Mouse (Mus musculus) common myeloid progenitor, adult 5-6 weeks (primary cell): Measurements from ENCODE around the gene Syt1. TPM values are rescaled to one million over a fixed set of nuclear protein-coding genes. Genes with fewer than 3 reads are reported as not detected.

Experiments used
- ATAC-seq: replicated peaks from 2 replicates; pipeline ENCODE4 v1.8.0; 2016; ENCODE audit warnings: low read depth, mild to moderate bottlenecking, moderate TSS enrichment, inconsistent platforms; ENCODE audit not compliant: poor library complexity, severe bottlenecking
- total RNA-seq: library from RNA; stranded (forward); fragments of 200-1000, 187-1606 nt; gene quantifications from 2 replicates; pipeline ENCODE4 v1.2.3, GENCODE M21; 2017

Gene Syt1
- total RNA-seq, 1 experiment from 2014 or later = not detected

GRCm38 (mm10) chr10:108658300-108658699 is 352.5 kb downstream of the Syt1 start:
- no peak for ATAC-seq

GRCm38 (mm10) chr10:108657669-108658068 is 353.1 kb downstream of the Syt1 start:
- ATAC-seq = no peak

GRCm38 (mm10) chr10:108656898-108657297 is 353.9 kb downstream of the Syt1 start:
- ATAC-seq = no peak

GRCm38 (mm10) chr10:108655074-108655473 is 355.7 kb downstream of the Syt1 start:
- no peak for ATAC-seq

- no peak for ATAC-seq
Measured at GRCm38 (mm10) chr10:108652831-108653230, 358.0 kb downstream of the Syt1 start.

GRCm38 (mm10) chr10:108652066-108652465 is 358.7 kb downstream of the Syt1 start:
- ATAC-seq = no peak

- no peak for ATAC-seq
Measured at GRCm38 (mm10) chr10:108649174-108649573, 361.6 kb downstream of the Syt1 start.

GRCm38 (mm10) chr10:108643915-108644314 is 366.9 kb downstream of the Syt1 start:
- ATAC-seq = no peak

- no peak for ATAC-seq
Measured at GRCm38 (mm10) chr10:108638095-108638494, 372.7 kb downstream of the Syt1 start.

GRCm38 (mm10) chr10:108636086-108636485 is 374.7 kb downstream of the Syt1 start:
- ATAC-seq = no peak

- no peak for ATAC-seq
Measured at GRCm38 (mm10) chr10:108635616-108636015, 375.2 kb downstream of the Syt1 start.

GRCm38 (mm10) chr10:108630841-108631240 is 379.9 kb downstream of the Syt1 start:
- no peak for ATAC-seq

GRCm38 (mm10) chr10:108626404-108626803 is 384.4 kb downstream of the Syt1 start:
- no peak for ATAC-seq

- no peak for ATAC-seq
Measured at GRCm38 (mm10) chr10:108623002-108623401, 387.8 kb downstream of the Syt1 start.

GRCm38 (mm10) chr10:108619861-108620260 is 390.9 kb downstream of the Syt1 start:
- ATAC-seq = no peak

- ATAC-seq = no peak
Measured at GRCm38 (mm10) chr10:108619217-108619616, 391.6 kb downstream of the Syt1 start.

- ATAC-seq = no peak
Measured at GRCm38 (mm10) chr10:108610057-108610644, 400.6 kb downstream of the Syt1 start.

- no peak for ATAC-seq
Measured at GRCm38 (mm10) chr10:108601672-108602412, 408.9 kb downstream of the Syt1 start.

GRCm38 (mm10) chr10:108600693-108601092 is 410.1 kb downstream of the Syt1 start:
- no peak for ATAC-seq

- ATAC-seq = no peak
Measured at GRCm38 (mm10) chr10:108597385-108597784, 413.4 kb downstream of the Syt1 start.

- ATAC-seq = no peak
Measured at GRCm38 (mm10) chr10:108596162-108596927, 414.4 kb downstream of the Syt1 start.
